Mouse (Mus musculus): ENCODE data around the gene Prdx5.
A peak's percentile ranks its signal among the peaks of the same experiment; 100 is the strongest.
"Not testable (repeated sequence)": the region's sequence is repeated elsewhere in the genome, so short reads cannot be mapped to it uniquely, and the experiment has no call there.

Gene Prdx5

GRCm38 (mm10) chr19:6915276-6915675, 5.4 kb upstream of the Prdx5 start:
- DNase-seq: no peak

DNA sequence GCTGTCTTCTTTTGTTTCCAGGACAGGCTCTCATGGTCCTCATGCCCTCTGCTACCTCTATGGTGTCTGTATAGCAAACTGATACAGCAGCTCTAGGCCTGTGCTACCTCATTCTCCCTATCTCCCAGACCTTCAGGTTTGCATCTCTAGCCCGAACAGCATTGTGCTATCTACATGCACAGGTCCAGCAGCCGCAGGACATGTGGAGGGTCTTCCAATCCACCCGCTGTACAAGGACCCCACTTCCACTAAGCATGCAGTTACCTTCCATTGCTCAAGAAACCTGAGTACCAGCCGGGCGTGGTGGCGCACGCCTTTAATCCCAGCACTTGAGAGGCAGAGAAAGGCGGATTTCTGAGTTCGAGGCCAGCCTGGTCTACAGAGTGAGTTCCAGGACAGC, 4.6 kb upstream of the Prdx5 start:
- DNase-seq: peak in 1 of 2 experiments; percentile 8

DNA sequence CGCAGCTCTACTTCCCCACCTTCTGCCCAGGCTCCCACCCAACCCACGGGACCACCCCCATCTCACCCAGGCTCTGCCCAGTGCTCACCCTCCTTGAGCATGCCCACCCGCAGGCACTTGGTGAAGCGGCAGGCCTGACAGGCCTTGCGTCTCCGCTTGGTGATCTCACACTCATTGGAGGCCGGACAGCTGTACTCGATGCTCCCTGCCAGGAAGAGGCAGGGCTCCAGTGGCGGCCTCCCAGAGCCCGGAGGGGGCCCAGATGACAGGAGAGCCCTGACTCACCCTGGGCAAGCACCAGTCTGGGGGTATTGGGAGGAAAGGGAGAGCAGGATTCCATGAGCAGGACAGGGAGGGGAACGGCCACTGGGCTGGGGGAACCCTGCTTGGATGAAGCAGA, 4.1 kb upstream of the Prdx5 start:
- DNase-seq: peak in 1 of 2 experiments; percentile 13

DNA sequence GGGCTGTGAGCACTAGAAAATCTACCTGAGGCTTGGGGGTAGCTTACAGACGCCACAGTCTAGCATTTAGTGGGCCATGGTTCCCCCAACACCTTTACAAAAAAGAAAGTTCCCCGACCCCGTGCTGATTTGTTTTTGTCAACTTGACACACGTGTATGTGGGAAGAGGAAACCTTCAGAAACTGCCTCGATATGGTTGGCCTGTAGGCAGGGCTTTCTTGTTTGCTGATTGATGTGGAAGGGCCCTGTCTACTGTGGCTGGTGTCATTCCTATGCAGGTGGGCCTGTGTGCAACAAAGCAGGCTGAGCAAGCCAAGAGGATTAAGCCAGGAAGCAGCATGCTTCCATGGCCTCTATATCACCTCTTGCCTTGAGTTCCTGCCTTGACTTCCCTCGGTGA, 3.1 kb upstream of the Prdx5 start:
- DNase-seq: no peak

DNA sequence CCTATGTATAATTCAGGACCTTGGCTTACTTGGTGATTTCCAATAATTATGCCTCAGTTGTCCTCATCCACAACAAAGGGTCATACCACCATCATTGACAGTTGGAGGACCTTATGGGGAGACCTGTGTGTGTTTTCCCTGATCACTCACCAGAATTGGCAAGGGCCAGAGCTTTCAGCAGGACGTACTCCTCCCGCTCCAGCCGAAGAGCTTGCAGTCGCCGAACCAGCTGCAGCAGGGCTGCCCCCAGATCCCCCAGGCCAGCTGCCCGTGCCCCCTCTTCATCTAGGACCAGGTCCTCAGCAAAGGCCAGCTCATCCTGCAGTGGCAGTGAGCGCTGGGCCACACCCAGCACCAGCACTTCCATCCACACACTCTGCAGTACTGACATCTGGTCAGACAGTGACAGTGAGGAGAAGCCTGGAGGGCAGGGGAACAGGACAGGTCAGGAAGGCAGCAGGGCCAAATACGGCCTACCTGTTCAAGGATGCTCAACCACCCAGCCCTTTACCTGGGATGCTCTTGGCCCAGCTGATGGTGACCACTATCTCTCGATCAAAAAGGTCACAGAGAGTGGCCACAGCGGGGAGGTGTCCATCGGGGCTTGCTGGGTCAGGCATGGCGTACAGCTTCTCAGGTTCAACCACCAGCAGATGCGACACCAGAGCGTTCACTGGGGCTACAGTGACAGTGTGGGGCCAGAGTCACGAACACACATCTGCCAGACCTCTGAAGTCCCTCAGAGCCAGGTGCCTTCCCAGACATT, 2.5 kb upstream of the Prdx5 start:
- peak in 1 of 2 experiments; percentile 10 for DNase-seq

DNA sequence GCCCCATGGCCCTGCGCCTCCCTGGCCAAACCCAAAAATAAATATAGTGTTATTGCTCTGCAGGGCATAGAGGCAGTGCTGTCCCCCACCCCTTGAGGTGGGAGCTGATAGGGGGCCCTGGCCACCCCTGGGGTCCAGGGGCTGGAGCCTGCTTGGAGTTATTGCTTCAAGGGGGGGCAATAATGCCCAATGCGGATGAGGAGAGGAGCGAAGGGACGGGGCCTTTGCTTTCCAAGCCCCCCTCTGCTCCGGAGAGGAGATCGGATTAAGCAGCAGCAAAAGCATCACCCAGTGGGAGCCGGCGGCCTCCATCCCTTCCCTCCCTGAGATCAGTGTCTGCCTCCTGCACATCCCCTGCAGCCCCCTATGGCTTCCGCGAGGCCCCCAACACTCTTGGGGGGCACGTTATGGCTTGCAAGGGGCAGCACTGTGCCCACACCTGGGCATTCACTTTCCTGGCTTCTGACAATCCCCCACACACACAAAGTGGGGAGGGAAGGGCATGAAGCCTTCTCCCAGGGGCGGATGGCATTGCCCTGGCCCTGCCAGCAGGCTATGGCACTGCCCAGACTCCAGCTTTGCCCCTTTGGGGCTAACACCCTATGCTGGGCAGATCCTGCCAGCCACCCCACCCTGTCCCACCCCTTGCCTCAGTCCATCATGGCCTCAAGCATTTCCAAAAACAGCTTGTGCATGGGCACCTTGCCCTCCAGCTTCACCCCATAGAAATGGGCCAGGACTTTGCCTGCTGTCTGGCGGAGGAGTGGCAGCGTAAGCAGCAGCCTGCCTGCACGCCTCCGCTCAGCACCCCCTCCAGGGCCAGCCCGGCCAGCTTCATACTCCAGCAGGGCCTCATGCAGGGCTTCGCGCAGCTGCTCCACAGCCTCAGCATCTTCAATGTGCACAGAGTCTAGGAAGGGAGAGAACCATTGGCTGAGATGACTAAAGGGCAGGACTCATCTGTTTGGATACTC, 1.5 kb upstream of the Prdx5 start:
- peak in 1 of 2 experiments; percentile 21 for DNase-seq

DNA sequence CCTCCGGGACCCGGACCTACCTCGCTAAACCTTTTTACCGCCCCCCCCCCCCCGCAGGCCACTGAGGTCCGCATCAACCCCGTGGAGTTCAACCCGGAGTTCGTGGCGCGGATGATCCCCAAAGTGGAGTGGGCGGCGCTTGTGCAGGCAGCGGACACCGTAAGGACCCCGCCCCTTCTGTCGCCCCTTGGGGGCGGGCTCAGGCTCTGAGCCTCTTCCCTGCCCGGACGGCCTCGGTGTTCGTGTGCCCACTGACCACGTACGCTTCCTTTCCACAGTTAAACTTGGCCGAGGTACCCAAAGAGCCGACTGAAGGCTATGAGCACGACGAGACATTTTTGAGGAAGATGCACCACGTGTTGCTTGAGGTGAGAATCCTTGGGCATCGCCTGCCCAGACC, 400 bp upstream of the Prdx5 start:
- DNase-seq: peak in 1 of 2 experiments; percentile 38

DNA sequence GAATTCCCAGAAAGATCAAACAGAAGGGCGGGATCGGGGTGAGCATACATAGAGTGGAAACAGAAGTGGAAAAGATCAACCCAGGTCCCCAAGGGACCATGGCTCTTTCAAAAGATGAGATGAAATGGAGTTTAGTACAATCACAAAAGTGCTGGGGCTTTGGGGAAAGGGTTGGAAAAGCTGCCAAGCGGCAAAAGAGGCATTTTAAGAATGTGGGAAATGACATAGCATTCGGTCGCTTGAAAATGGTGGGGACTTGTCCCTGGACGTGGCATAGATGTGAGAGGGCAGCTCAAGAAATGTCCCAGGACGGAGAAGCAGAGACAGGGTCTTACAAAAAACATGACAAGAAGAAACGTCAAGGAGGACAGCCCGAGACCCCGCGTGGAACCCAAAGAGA, 885 bp downstream of the Prdx5 start:
- no peak for DNase-seq

DNA sequence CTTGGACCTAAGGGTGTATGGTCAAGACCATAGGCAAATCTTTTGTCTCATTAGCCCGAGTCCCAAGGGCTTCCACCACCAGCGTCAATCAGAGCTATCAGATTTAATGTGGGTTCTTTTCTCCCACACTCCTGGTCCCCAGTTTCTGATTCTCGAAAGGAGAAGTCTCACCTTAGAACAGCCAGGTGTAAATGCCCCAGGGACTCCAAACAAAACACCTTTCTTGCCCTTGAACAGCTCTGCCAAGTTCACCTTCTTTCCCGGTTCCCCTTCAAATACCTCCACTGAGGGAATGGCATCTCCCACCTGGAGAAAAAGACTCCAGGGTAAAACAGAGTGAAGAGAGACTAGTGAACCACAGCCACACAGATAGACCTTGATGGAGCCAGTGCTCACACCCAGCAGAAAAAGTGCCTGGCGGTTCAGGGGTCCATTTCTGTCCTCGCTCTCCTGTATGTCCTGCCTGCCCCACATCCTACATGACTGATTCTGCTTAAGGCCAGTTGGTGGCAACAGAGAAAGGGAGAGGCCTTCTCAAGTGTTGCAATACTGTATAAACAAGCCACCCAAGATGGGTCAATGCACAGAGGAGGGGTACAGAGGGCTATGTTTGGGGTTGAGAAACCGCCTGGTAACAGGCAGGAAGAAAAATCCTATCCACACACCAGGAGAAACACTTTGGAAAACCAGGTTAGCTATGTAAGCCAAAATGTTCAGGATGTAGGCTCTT, 1.9 kb downstream of the Prdx5 start:
- DNase-seq: peak in 1 of 2 experiments; percentile 24

DNA sequence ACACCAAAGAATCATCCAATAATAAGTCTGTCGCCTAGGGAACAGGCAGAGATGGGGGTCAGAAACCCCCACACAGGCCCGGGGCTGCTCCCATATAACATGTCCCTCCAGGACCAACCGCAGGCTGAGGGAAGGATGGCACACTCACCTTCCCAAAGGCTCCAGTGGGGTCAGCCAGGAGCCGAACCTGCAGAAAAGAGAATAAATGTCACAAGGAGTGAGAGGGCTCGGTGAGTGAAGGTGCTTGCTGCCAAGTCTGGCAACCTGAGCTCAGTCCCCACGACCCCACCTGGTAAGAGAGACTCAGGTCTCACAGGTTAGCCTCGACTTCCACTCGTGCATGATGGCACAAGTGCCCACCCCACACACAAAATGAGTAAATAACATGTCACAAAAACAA, 2.8 kb downstream of the Prdx5 start:
- DNase-seq: no peak

- peak in 1 of 2 experiments; percentile 13 for DNase-seq
These were observed 3.7 kb downstream of the Prdx5 start for GRCm38 (mm10) chr19:6906199-6906598.

DNA sequence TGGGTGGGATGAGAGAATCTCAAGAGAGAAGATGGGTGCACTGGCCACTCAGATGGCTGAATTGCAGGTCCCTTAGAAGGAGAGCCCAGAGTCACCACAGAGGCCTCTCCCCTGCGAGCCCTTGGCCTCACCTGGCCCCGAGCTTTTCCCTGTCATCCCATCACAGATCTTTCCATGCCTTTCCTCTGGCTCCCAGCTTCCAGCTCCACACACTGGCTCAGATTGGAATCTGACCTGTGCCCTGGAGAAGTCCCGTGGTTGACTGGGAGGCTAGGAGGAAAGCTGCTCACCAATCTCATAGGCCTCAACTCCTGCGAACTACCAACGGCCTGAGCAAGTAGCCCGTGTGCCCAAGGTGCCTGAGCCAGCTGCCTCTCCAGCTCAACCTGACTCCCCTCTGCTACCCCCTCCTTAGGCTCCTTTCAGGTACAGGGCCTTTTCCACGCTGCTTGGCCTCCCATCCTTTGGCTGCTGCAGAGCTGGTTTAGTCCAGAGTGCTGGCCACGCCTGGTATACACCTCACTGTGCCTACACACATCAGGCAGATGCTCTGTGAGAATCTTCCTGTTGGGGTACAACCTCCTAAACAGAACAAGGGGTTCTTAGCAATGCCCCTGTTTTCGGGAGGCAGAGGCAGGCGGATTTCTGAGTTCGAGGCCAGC, 4.3 kb downstream of the Prdx5 start:
- no peak for DNase-seq

DNA sequence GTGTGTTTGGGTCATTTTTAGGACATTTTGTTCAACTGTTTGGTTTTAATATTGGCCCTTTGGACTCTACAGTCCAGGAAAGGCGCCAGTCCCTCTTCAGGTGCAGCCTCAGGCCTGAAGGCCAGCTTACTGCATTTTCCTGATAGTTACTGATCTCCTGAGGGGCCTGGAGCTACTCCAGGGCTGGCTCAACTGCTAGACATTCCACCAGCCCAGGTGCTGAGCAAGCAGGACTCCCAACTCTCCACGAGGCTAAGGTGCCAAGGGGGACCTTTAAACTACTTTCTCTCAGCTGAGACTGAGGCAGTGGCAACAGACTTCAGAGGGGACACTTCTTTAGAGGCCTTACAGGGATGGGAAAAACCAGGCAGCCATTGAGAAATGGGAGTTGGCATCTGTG, 5.1 kb downstream of the Prdx5 start:
- no peak for DNase-seq

GRCm38 (mm10) chr19:6903031-6903430, 6.9 kb downstream of the Prdx5 start:
- no peak for DNase-seq

DNA sequence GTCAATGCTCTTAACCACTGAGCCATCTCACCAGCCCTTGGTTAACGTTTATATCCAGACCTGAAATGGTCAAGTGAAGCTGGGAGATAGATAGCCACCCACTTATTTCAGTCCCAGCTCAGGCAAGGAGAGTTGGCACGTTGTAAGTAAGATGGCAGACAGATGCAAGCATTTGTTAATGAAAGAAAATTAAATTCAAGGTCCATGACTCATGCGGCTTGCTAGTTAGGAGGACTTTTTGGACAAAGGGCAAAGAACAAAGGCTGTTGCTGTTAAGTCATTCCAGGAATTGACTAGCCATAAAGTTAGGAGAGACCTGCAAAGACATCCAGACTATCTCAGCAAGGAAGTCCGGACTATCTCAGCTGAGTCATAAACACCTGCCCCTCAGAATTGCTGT, 10.3 kb downstream of the Prdx5 start:
- DNase-seq: no peak

DNA sequence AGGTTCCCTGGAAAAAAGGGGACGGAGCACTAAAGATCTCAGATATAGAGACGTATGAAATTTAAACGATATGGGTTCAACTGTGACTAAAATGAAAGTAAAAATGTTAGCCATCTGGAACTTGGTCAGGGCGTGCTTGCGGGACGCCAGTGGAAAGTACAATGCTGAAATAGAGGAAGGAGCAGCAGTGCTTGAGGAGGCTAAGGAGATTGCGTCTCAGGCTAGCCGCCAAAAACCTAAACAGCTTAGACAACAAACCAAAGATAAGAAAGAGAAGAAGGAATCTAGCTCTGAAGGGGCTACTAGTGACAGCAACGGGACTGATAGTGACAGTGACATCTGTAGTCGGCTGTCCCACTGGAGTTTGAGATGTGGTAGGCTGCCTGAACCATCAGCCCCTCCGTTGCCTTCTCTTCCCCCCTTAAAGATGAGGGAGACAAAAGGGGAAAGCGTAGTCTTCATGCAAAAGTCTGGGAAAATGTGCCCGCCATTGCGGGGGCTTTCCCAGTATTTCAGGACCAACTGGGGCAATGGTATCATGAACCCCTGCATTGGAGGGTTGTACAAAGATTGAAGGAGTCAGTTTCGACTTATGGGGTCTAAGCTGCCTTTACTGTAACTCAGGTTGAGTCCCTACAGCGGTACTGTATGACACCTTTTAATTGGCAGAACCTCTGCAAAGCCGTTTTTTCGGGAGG, 14.1 kb downstream of the Prdx5 start:
- DNase-seq: not testable (repeated sequence)

DNA sequence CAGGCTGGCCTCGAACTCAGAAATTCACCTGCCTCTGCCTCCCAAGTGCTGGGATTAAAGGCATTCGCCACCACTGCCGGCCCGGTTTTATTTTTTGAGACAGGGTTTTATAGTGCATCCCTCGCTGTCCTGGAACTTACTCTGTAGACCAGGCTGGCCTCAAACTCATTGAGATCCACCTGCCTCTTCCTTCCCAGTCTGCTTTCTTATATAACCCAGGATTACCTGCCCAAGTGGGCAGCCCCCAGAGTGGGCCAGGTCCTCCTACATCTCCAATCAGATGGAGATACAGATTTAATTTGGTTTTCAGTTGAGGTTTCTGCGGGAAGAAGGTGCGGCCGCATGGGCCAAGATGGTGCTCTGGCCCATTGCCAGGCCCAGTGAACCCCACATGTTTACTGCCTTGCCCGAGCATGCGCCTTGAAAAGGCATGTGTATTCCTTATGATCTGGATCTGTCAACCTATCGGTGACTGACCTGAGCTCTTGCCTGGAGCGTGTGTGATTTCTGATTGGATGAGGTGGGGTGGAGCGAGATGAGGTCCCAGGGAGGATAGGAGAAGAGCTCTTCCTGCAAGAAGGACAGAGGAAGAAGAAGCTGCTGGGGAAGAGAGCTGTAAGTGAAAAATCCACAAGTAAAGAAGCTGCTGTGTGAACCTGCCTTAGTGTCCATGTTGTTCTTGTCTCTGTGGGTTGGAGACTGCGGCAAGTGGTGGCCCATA, 16.0 kb downstream of the Prdx5 start:
- DNase-seq: no peak

DNA sequence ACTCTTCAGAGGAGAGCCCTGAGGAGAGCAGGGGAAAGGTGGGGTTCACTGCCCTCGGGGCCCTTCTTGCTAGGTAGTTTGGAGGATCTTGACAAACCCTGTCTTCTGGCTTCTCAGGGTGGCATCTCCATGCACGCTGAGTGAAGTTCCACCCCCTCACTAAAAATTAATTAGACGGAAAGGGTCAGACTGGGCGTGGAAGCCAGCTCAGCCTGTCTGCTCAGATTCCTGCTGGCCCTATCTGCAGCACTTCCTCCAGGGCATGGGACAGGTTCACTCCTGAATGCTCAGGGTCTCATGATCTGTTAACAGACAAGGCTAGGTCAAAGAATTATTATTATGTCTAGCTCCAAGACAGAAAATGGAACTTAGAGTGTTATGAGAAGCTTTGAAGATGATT, 17.4 kb downstream of the Prdx5 start:
- DNase-seq: no peak

- no peak for DNase-seq
These were observed 31.9 kb downstream of the Prdx5 start for GRCm38 (mm10) chr19:6877965-6878364.

GRCm38 (mm10) chr19:6876799-6877198, 33.1 kb downstream of the Prdx5 start:
- DNase-seq: no peak

DNA sequence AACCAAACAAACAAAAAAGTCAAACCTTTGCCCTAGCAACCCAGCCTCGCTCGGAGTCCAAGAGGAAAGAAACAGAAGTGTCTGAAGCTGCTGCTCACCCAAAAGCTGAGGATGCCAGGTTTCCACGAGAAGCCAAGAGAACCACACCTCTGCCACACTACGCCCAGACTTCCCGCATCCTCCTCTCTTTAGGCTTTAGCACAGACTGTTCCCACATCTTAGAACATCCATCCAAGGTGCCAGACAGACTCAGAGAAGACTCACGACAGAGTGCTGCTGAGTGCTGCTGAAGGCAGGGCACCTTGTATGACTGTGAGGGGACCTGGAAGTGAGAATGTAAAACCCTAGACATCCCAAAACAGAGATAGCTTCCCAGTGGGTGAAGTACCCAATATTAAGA, 34.1 kb downstream of the Prdx5 start:
- DNase-seq: no peak

Data from cerebellum, adult 18-20 months (tissue).